Mouse (Mus musculus) heart, adult 2 months (tissue): Measurements from ENCODE around the gene Rorb.

Source experiments
- CTCF ChIP-seq: fragments of 200-600 bp; IDR thresholded peaks from 2 replicates; pipeline ENCODE4 v1.8.1; 2022; ENCODE audit warnings: antibody characterized with exemption, mild to moderate bottlenecking, moderate library complexity
- EP300 ChIP-seq: fragments of 200-500 bp; IDR thresholded peaks from 2 replicates; pipeline ENCODE4 v1.6.1; 2011; ENCODE audit warnings: low read depth, low read length, control low read depth; ENCODE audit not compliant: insufficient read depth
- POLR2A ChIP-seq: fragments of 200-500 bp; IDR thresholded peaks from 2 replicates; pipeline ENCODE4 v1.6.1; 2011; ENCODE audit warnings: mild to moderate bottlenecking, low read depth, low read length, control low read depth; ENCODE audit not compliant: insufficient read depth

DNA sequence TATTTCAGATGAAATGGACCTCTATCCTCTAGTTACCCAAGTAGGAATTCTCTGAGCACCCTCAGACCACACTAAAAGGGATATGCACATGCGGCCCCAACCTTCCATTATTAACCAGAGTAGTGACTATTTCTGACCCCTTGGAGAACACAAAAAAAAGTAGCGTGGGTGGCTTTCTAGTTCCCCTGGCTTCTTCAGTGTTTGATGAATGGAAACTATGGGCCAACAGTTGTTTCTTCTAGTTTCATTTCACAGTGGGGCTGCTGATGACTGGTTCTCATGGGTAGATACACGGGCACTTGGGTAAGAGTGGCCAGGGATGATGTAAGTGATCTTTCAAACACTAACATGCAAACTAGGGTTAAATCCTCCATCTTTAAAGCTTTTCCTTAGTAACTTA, 165.7 kb downstream of the Rorb start:
- TF ChIP-seq CTCF (no peak), POLR2A (no peak), EP300 (no peak)
